Mouse (Mus musculus): ENCODE results near the gene Mast4. TPM values are rescaled to one million over a fixed set of nuclear protein-coding genes. Genes with fewer than 3 reads are reported as not detected.
A peak's percentile ranks its signal among the peaks of the same experiment; 100 is the strongest.

Gene Mast4
- total and polyA plus RNA-seq, 3 experiments = 0.99 to 7.4 (median 6.1) TPM

GRCm38 (mm10) chr13:102873412-102874016, 460.8 kb downstream of the Mast4 start (continued):
- no peak for TF ChIP-seq E2F4 (IDR thresholded peaks at IDR 0.05; ENCODE audit: insufficient replicate concordance, low read depth, low read length)
- TF ChIP-seq CTCF (conservative IDR thresholded peaks at IDR 0.05 in 1 of 2, IDR thresholded peaks at IDR 0.05 in 1 of 2; ENCODE audit: low read depth in 2 of 2, low read length in 2 of 2) = no peak
- TF ChIP-seq ETS1 (conservative IDR thresholded peaks at IDR 0.05; ENCODE audit: low read depth, low read length) = peak; percentile 97
- TF ChIP-seq MXI1 (IDR thresholded peaks at IDR 0.05; ENCODE audit: low read depth, low read length) = peak; percentile 77
- TF ChIP-seq GABPA (IDR thresholded peaks at IDR 0.05; ENCODE audit: insufficient replicate concordance, low read depth, low read length) = no peak
- TF ChIP-seq TCF12 (IDR thresholded peaks at IDR 0.05; ENCODE audit: low read depth, low read length) = peak; percentile 98
- 0 out of 2 replicates have a peak, but pooled peaks have one; percentile 53 for TF ChIP-seq KAT2A (IDR thresholded peaks at IDR 0.05; ENCODE audit: insufficient replicate concordance, low read length)
- peak; percentile 83; the same call in 1 of the 2 replicates for TF ChIP-seq MAX (IDR thresholded peaks at IDR 0.05; ENCODE audit: low read length)
- peak; percentile 58 for TF ChIP-seq POLR2A (IDR thresholded peaks at IDR 0.05; ENCODE audit: low read depth, low read length)

- no peak overlapping the region; the same call in 1 of the 2 replicates for H3K9ac ChIP-seq (ENCODE audit: insufficient read depth, low read depth)
- TF ChIP-seq USF2 (conservative IDR thresholded peaks at IDR 0.05; ENCODE audit: low read depth, low read length) (no peak), CTCF (conservative IDR thresholded peaks at IDR 0.05 in 1 of 2, IDR thresholded peaks at IDR 0.05 in 1 of 2; ENCODE audit: low read depth in 2 of 2, low read length in 2 of 2) (no peak), CHD2 (IDR thresholded peaks at IDR 0.05; ENCODE audit: low read length) (peak; percentile 73), NRF1 (IDR thresholded peaks at IDR 0.05; ENCODE audit: low read depth, low read length) (no peak), ZNF384 (IDR thresholded peaks at IDR 0.05; ENCODE audit: low read depth, low read length) (0 out of 2 replicates have a peak, but pooled peaks have one; percentile 68)
- no peak overlapping the region for H3K27ac ChIP-seq (ENCODE audit: insufficient read depth, low read depth)
- in situ Hi-C loops (cut with MboI; ENCODE audit: low pct_ligation_motif_present, low pct_unique_long_range_greater_than_20kb, low sequenced_read_pairs) (no loop called here), dilution Hi-C loops (cut with MboI; ENCODE audit: extremely low pct_ligation_motif_present, extremely low pct_unique_long_range_greater_than_20kb, low sequenced_read_pairs) (no loop called here)
- H3K4me3 ChIP-seq (replicated peaks in 1 of 3; ENCODE audit: low read depth in 2 of 3, low read length in 2 of 3, poor library complexity in 1 of 3) = no peak overlapping the region
- peaks cover 36% of the 10 kb centered on the region for H3K79me2 ChIP-seq (replicated peaks; ENCODE audit: control insufficient read depth, extremely low read depth, insufficient read depth, poor library complexity, severe bottlenecking)
- H3K4me1 ChIP-seq (ENCODE audit: control insufficient read depth in 1 of 2, insufficient read depth in 2 of 2) = peaks cover 9 to 36% of the 10 kb centered on the region in 2 experiments; a peak in 3 of 4 replicates
- H3K9me3 ChIP-seq (replicated peaks; ENCODE audit: low read length) = peaks cover 6% of the 10 kb centered on the region
- peaks cover 0 to 3% of the 10 kb centered on the region in 2 experiments for H3K36me3 ChIP-seq (replicated peaks in 1 of 2; ENCODE audit: control insufficient read depth in 1 of 2, insufficient read depth in 1 of 2, low read length in 1 of 2)
- H3K27me3 ChIP-seq (replicated peaks) = no peaks in the 10 kb centered on the region
- H3K4me2 ChIP-seq (ENCODE audit: insufficient read depth, low read depth, poor library complexity, severe bottlenecking) = peak overlapping the region; percentile 91
- no peak for DNase-seq (ENCODE audit: extremely low read depth)
Observed at GRCm38 (mm10) chr13:102871380-102872104, 462.8 kb downstream of the Mast4 start.

GRCm38 (mm10) chr13:102869541-102869940, 464.8 kb downstream of the Mast4 start:
- no peaks in the 10 kb centered on the region for H3K27me3 ChIP-seq (replicated peaks)
- H3K4me1 ChIP-seq (ENCODE audit: control insufficient read depth in 1 of 2, insufficient read depth in 2 of 2) = peaks cover 3 to 40% of the 10 kb centered on the region in 2 experiments; a peak in 3 of 4 replicates
- H3K9me3 ChIP-seq (replicated peaks; ENCODE audit: low read length) = peaks cover 6% of the 10 kb centered on the region
- in situ Hi-C loops (cut with MboI; ENCODE audit: low pct_ligation_motif_present, low pct_unique_long_range_greater_than_20kb, low sequenced_read_pairs) = no loop called here
- DNase-seq (ENCODE audit: extremely low read depth) = no peak
- TF ChIP-seq ZNF384 (IDR thresholded peaks at IDR 0.05; ENCODE audit: low read depth, low read length) (no peak), USF2 (conservative IDR thresholded peaks at IDR 0.05; ENCODE audit: low read depth, low read length) (no peak), POLR2A (IDR thresholded peaks at IDR 0.05; ENCODE audit: low read depth, low read length) (no peak), GABPA (IDR thresholded peaks at IDR 0.05; ENCODE audit: insufficient replicate concordance, low read depth, low read length) (no peak)
- H3K36me3 ChIP-seq (replicated peaks in 1 of 2; ENCODE audit: control insufficient read depth in 1 of 2, insufficient read depth in 1 of 2, low read length in 1 of 2) = peaks cover 0 to 3% of the 10 kb centered on the region in 2 experiments
- no peak overlapping the region for H3K27ac ChIP-seq (ENCODE audit: insufficient read depth, low read depth)
- peaks cover 22% of the 10 kb centered on the region for H3K79me2 ChIP-seq (replicated peaks; ENCODE audit: control insufficient read depth, extremely low read depth, insufficient read depth, poor library complexity, severe bottlenecking)
- H3K9ac ChIP-seq (ENCODE audit: insufficient read depth, low read depth) = no peak overlapping the region
- no peak overlapping the region for H3K4me2 ChIP-seq (ENCODE audit: insufficient read depth, low read depth, poor library complexity, severe bottlenecking)
- no peak overlapping the region for H3K4me3 ChIP-seq (replicated peaks in 1 of 3; ENCODE audit: low read depth in 2 of 3, low read length in 2 of 3, poor library complexity in 1 of 3)
- dilution Hi-C loops (cut with MboI; ENCODE audit: extremely low pct_ligation_motif_present, extremely low pct_unique_long_range_greater_than_20kb, low sequenced_read_pairs) = no loop called here

Measured in CH12.LX (cell line).